Mouse (Mus musculus) c-Kit-negative CD71-positive TER-119-positive erythroid progenitor cells, embryonic 14.5 days (primary cell): ENCODE measurements around the gene Spns2.
"Not testable (repeated sequence)": the region's sequence is repeated elsewhere in the genome, so short reads cannot be mapped to it uniquely, and the experiment has no call there.

Experiments used
- DNase-seq: peaks from one replicate; pipeline ENCODE4 v3.0.0-alpha.2; 2013; ENCODE audit warnings: low read depth, low spot score

Gene Spns2

GRCm38 (mm10) chr11:72473540-72473939 is 16.2 kb downstream of the Spns2 start:
- DNase-seq, result no peak

- DNase-seq, result no peak
Measured at GRCm38 (mm10) chr11:72471381-72471780, 18.3 kb downstream of the Spns2 start.

- no peak for DNase-seq
Measured at GRCm38 (mm10) chr11:72470004-72470403, 19.7 kb downstream of the Spns2 start.

GRCm38 (mm10) chr11:72469217-72469616 is 20.5 kb downstream of the Spns2 start:
- DNase-seq, result no peak

GRCm38 (mm10) chr11:72468525-72468924 is 21.2 kb downstream of the Spns2 start:
- DNase-seq, result no peak

- no peak for DNase-seq
Measured at GRCm38 (mm10) chr11:72466694-72467507, 22.8 kb downstream of the Spns2 start.

- no peak for DNase-seq
Measured at GRCm38 (mm10) chr11:72465978-72466693, 23.6 kb downstream of the Spns2 start.

- DNase-seq, result no peak
Measured at GRCm38 (mm10) chr11:72464821-72465220, 24.9 kb downstream of the Spns2 start.

GRCm38 (mm10) chr11:72461500-72461981 is 28.2 kb downstream of the Spns2 start:
- DNase-seq, result no peak

GRCm38 (mm10) chr11:72458502-72458901 is 31.2 kb downstream of the Spns2 start:
- DNase-seq, result no peak

- no peak for DNase-seq
Measured at GRCm38 (mm10) chr11:72457995-72458496, 31.7 kb downstream of the Spns2 start.

- DNase-seq, result no peak
Measured at GRCm38 (mm10) chr11:72455694-72456093, 34.0 kb downstream of the Spns2 start.

GRCm38 (mm10) chr11:72453105-72453953 is 36.4 kb downstream of the Spns2 start:
- DNase-seq, result no peak

GRCm38 (mm10) chr11:72452140-72452665 is 37.5 kb downstream of the Spns2 start:
- no peak for DNase-seq

GRCm38 (mm10) chr11:72447475-72447874 is 42.2 kb downstream of the Spns2 start:
- no peak for DNase-seq

- no peak for DNase-seq
Measured at GRCm38 (mm10) chr11:72446311-72447105, 43.2 kb downstream of the Spns2 start.

- DNase-seq, result peak; percentile 90
Measured at GRCm38 (mm10) chr11:72440965-72441664, 48.6 kb downstream of the Spns2 start, which contains the start of gene Mybbp1a. TSS of gene Mybbp1a (plus strand) at chr11:72441355.

GRCm38 (mm10) chr11:72440597-72440964 is 49.1 kb downstream of the Spns2 start:
- DNase-seq, result not testable (repeated sequence)

- no peak for DNase-seq
Measured at GRCm38 (mm10) chr11:72438411-72438810, 51.3 kb downstream of the Spns2 start.
